ENCODE assay signal across 8 mouse cellular contexts in genomic region chr3:95310968-95311882, GRCm38 (mm10). TPM values are rescaled to one million over a fixed set of nuclear protein-coding genes. Genes with fewer than 3 reads are reported as not detected.
DNase-seq lines count a peak whose midpoint lies in the region; ATAC-seq and TF ChIP-seq lines count a peak whose summit lies in the region.

No protein-coding gene starts in this region.

- H3K36me3 ChIP-seq in embryonic facial prominence, embryonic 14.5 days (ENCODE audit: control insufficient read depth, insufficient read depth, low read length), result no peaks in the 10 kb centered on the region
- no peaks in the 10 kb centered on the region for H3K36me3 ChIP-seq in liver, postnatal 0 days (replicated peaks; ENCODE audit: insufficient read depth, low read length)

- peak; percentile 56 for TF ChIP-seq EP300 in liver, postnatal 0 days (IDR thresholded peaks at IDR 0.05; ENCODE audit: low read depth)

- no peak overlapping the region for H3K4me3 ChIP-seq in embryonic facial prominence, embryonic 14.5 days (ENCODE audit: low read depth, low read length)
- no peak overlapping the region for H3K4me3 ChIP-seq in liver, postnatal 0 days (ENCODE audit: low read depth, low read length)

- no peak for ATAC-seq in embryonic facial prominence, embryonic 14.5 days (ENCODE audit: low read depth)
- no peak for ATAC-seq in liver, postnatal 0 days

- H3K9ac ChIP-seq in embryonic facial prominence, embryonic 14.5 days (ENCODE audit: low read depth, low read length), result no peak overlapping the region
- no peak overlapping the region for H3K9ac ChIP-seq in liver, postnatal 0 days (replicated peaks)

- peaks cover 1% of the 10 kb centered on the region for H3K4me1 ChIP-seq in embryonic facial prominence, embryonic 14.5 days (ENCODE audit: control insufficient read depth, insufficient read depth, low read length)
- peaks cover 30% of the 10 kb centered on the region for H3K4me1 ChIP-seq in liver, postnatal 0 days (ENCODE audit: insufficient read depth)

- H3K4me2 ChIP-seq in embryonic facial prominence, embryonic 14.5 days (ENCODE audit: low read depth, low read length), result no peak overlapping the region
- H3K4me2 ChIP-seq in liver, postnatal 0 days (ENCODE audit: low read depth, low read length), result peak overlapping the region; percentile 24; the same call in 1 of the 2 replicates

- no peak overlapping the region for H3K27ac ChIP-seq in embryonic facial prominence, embryonic 14.5 days (replicated peaks; ENCODE audit: low read depth, low read length)
- H3K27ac ChIP-seq in liver, postnatal 0 days (ENCODE audit: low read depth), result peak overlapping the region; percentile 46

- peak; percentile 76 for DNase-seq in 3134 (ENCODE audit: extremely low read depth, insufficient read length, low spot score)
- DNase-seq in A20 (ENCODE audit: low read depth, low spot score), result peak; percentile 86
- DNase-seq in adrenal gland, postnatal 36 days, result peak; percentile 68 to 71
- DNase-seq in embryonic facial prominence, embryonic 14.5 days (ENCODE audit: low spot score), result peak; percentile 65
- peak; percentile 83 for DNase-seq in kidney, postnatal 14 days
- DNase-seq in liver, postnatal 0 days, result peak; percentile 72
- peak; percentile 76 to 85 for DNase-seq in right cerebral cortex, adult 2 months (ENCODE audit: low spot score in 2 of 2)
- DNase-seq in urinary bladder, postnatal 4 days (ENCODE audit: low spot score in 2 of 2), result no peak

- no peaks in the 10 kb centered on the region for H3K27me3 ChIP-seq in embryonic facial prominence, embryonic 14.5 days (replicated peaks; ENCODE audit: control insufficient read depth, insufficient read depth, low read length)
- H3K27me3 ChIP-seq in liver, postnatal 0 days (ENCODE audit: insufficient read depth, low read length), result no peaks in the 10 kb centered on the region

- TF ChIP-seq CTCF in liver, postnatal 0 days (IDR thresholded peaks at IDR 0.05; ENCODE audit: low read depth), result peak; percentile 80

- 67% methylated on average over 9 of the region's 9 CpGs for WGBS in embryonic facial prominence, embryonic 14.5 days
- 40% methylated on average over 9 of the region's 9 CpGs for WGBS in liver, postnatal 0 days (ENCODE audit: insufficient replicate concordance)

- H3K9me3 ChIP-seq in embryonic facial prominence, embryonic 14.5 days (ENCODE audit: control insufficient read depth, low read length), result no peaks in the 10 kb centered on the region
- no peaks in the 10 kb centered on the region for H3K9me3 ChIP-seq in liver, postnatal 0 days (ENCODE audit: low read length)

RNA-seq across cellular contexts. Expression of gene Cers2, which starts 3.4 kb away (rescaled TPM):
- 100 to 1,000 TPM; 239 to 254 TPM for total RNA-seq in adrenal gland, postnatal 36 days (2021)
- 133 and 134 TPM in 2 replicates for polyA plus RNA-seq in embryonic facial prominence, embryonic 14.5 days (2014; fragmentation: Nextera tagmentation; extraction: Ambion mirVana)
- 124 and 125 TPM in 2 replicates for polyA plus RNA-seq in liver, postnatal 0 days (2015; fragmentation: Nextera tagmentation; extraction: Ambion mirVana)

RNA-seq across cellular contexts. Expression of gene Anxa9, which starts 4.2 kb away (rescaled TPM):
- 1 to 10 TPM; 1.1 to 3.3 TPM for total RNA-seq in adrenal gland, postnatal 36 days (2021)
- 2.8 TPM in 2 replicates for polyA plus RNA-seq in embryonic facial prominence, embryonic 14.5 days (2014; fragmentation: Nextera tagmentation; extraction: Ambion mirVana)
- polyA plus RNA-seq in liver, postnatal 0 days (2015; fragmentation: Nextera tagmentation; extraction: Ambion mirVana), result 1.2 TPM in 2 replicates

RNA-seq across cellular contexts. Expression of gene Prune1, which starts 29.3 kb away (rescaled TPM):
- 10 to 100 TPM; 25.1 to 33.3 TPM for total RNA-seq in adrenal gland, postnatal 36 days (2021)
- 24.2 and 24.4 TPM in 2 replicates for polyA plus RNA-seq in embryonic facial prominence, embryonic 14.5 days (2014; fragmentation: Nextera tagmentation; extraction: Ambion mirVana)
- polyA plus RNA-seq in liver, postnatal 0 days (2015; fragmentation: Nextera tagmentation; extraction: Ambion mirVana), result 10.6 and 10.7 TPM in 2 replicates

RNA-seq across cellular contexts. Expression of gene Mindy1, which starts 30.1 kb away (rescaled TPM):
- 100 to 1,000 TPM; 120 to 147 TPM for total RNA-seq in adrenal gland, postnatal 36 days (2021)
- 37.7 and 44.9 TPM in 2 replicates for polyA plus RNA-seq in embryonic facial prominence, embryonic 14.5 days (2014; fragmentation: Nextera tagmentation; extraction: Ambion mirVana)
- 41.4 and 42.8 TPM in 2 replicates for polyA plus RNA-seq in liver, postnatal 0 days (2015; fragmentation: Nextera tagmentation; extraction: Ambion mirVana)

RNA-seq across cellular contexts. Expression of gene Setdb1, which starts 45.8 kb away (rescaled TPM):
- 10 to 100 TPM; 25.9 to 29.7 TPM for total RNA-seq in adrenal gland, postnatal 36 days (2021)
- 39.3 and 44.2 TPM in 2 replicates for polyA plus RNA-seq in embryonic facial prominence, embryonic 14.5 days (2014; fragmentation: Nextera tagmentation; extraction: Ambion mirVana)
- 6.3 and 6.6 TPM in 2 replicates for polyA plus RNA-seq in liver, postnatal 0 days (2015; fragmentation: Nextera tagmentation; extraction: Ambion mirVana)

Comparison
In these comparisons a context has a peak if more than half of its experiments do, and no peak if none do; other contexts are left out.
1. DNase-seq: peak in 3134 (single experiment), A20 (single experiment), adrenal gland, postnatal 36 days (2 of 2), embryonic facial prominence, embryonic 14.5 days (single experiment), kidney, postnatal 14 days (single experiment), liver, postnatal 0 days (single experiment) and right cerebral cortex, adult 2 months (2 of 2); none in urinary bladder, postnatal 4 days (0 of 2).